25 mouse cellular contexts compared by ENCODE assay signal in genomic region chr9:101062253-101062780, GRCm38 (mm10).
"Had no signal": no experiment of that assay in that cellular context is flagged by ENCODE, and none has a peak within 500 bp of the region (broad histone marks: within the 10 kb centered on the region; RNA-seq: fewer than 3 reads in every experiment).

No protein-coding gene starts in this region.

- H3K9ac ChIP-seq: heart, embryonic 13.5 days; heart, embryonic 15.5 days; hindbrain, embryonic 13.5 days; hindbrain, embryonic 15.5 days; kidney, embryonic 15.5 days; limb, embryonic 13.5 days; limb, embryonic 15.5 days; liver, embryonic 12.5 days had no signal

- DNase-seq: gastrocnemius, postnatal 14 days; gastrocnemius, postnatal 36 days; heart, adult 18-20 months; heart, postnatal 14 days; heart, postnatal 36 days; kidney, adult 11 months; kidney, adult 2 months; kidney, adult 9 months; kidney, postnatal 14 days; kidney, postnatal 36 days; layer of hippocampus, adult 9-11 months; layer of hippocampus, postnatal 36 days; left cerebral cortex, postnatal 4 days had no signal

- H3K27ac ChIP-seq: heart, embryonic 13.5 days; heart, embryonic 15.5 days; hindbrain, embryonic 13.5 days; hindbrain, embryonic 15.5 days; hindbrain, postnatal 0 days; kidney, embryonic 15.5 days; kidney, postnatal 0 days; limb, embryonic 13.5 days; limb, embryonic 15.5 days; liver, embryonic 12.5 days had no signal

- H3K27me3 ChIP-seq: heart, embryonic 13.5 days; heart, embryonic 15.5 days; hindbrain, embryonic 13.5 days; hindbrain, embryonic 15.5 days; kidney, embryonic 15.5 days; limb, embryonic 13.5 days; limb, embryonic 15.5 days; liver, embryonic 12.5 days had no signal

- H3K9me3 ChIP-seq: heart, embryonic 13.5 days; heart, embryonic 15.5 days; hindbrain, embryonic 13.5 days; hindbrain, embryonic 15.5 days; kidney, embryonic 15.5 days; limb, embryonic 13.5 days; limb, embryonic 15.5 days had no signal

- H3K4me3 ChIP-seq: heart, embryonic 13.5 days; heart, embryonic 15.5 days; hindbrain, embryonic 13.5 days; hindbrain, embryonic 15.5 days; kidney, embryonic 15.5 days; limb, embryonic 13.5 days; limb, embryonic 15.5 days; liver, embryonic 12.5 days had no signal

- H3K36me3 ChIP-seq: heart, embryonic 13.5 days; heart, embryonic 15.5 days; hindbrain, embryonic 13.5 days; hindbrain, embryonic 15.5 days; kidney, embryonic 15.5 days; limb, embryonic 13.5 days; limb, embryonic 15.5 days; liver, embryonic 12.5 days had no signal

- H3K4me1 ChIP-seq: heart, embryonic 13.5 days; heart, embryonic 15.5 days; hindbrain, embryonic 15.5 days; kidney, embryonic 15.5 days; limb, embryonic 13.5 days; limb, embryonic 15.5 days; liver, embryonic 12.5 days had no signal

- H3K4me2 ChIP-seq: heart, embryonic 11.5 days; heart, embryonic 13.5 days; heart, embryonic 15.5 days; hindbrain, embryonic 13.5 days; hindbrain, embryonic 15.5 days; kidney, embryonic 15.5 days; limb, embryonic 13.5 days; limb, embryonic 15.5 days; liver, embryonic 12.5 days had no signal

- ATAC-seq: hindbrain, postnatal 0 days; intestine, embryonic 16.5 days; liver, embryonic 12.5 days had no signal
